Mouse (Mus musculus) MEL (cell line): ENCODE measurements around the gene Znhit6. TPM values are rescaled to one million over a fixed set of nuclear protein-coding genes. Genes with fewer than 3 reads are reported as not detected.

ENCODE experiments used
- DNase-seq: peaks from one replicate; pipeline ENCODE4 v3.0.0; 2011; ENCODE audit warnings: low read depth, low spot score
- H3K27ac ChIP-seq: 2 replicates; pipeline ENCODE4 v1.5.1; 2012; ENCODE audit warnings: low read depth, mild to moderate bottlenecking, control low read depth, low read length, moderate library complexity; ENCODE audit not compliant: control insufficient read depth
- H3K27me3 ChIP-seq, 2 experiments: fragments of 150-350 bp in 1 of 2; sonication (generic) in 1 of 2; 2 replicates each; pipeline ENCODE4 v1.6.1; 2012; ENCODE audit warnings: low read length in 2 of 2, mild to moderate bottlenecking in 2 of 2, improper control_type of control experiment in 1 of 2, moderate library complexity in 1 of 2; ENCODE audit not compliant: insufficient read depth in 2 of 2, control insufficient read depth in 1 of 2
- H3K36me3 ChIP-seq, 2 experiments: 2 replicates each; pipeline ENCODE4 v1.6.1; 2012 to 2014; ENCODE audit warnings: low read length in 2 of 2, improper control_type of control experiment in 1 of 2, inconsistent platforms in 1 of 2, mild to moderate bottlenecking in 1 of 2; ENCODE audit not compliant: insufficient read depth in 2 of 2, control insufficient read depth in 1 of 2
- H3K4me1 ChIP-seq, 2 experiments: fragments of 150-350 bp in 1 of 2; sonication (generic) in 1 of 2; 2 replicates each; pipeline ENCODE4 v1.6.1; 2012; ENCODE audit warnings: low read length in 2 of 2, improper control_type of control experiment in 1 of 2, mild to moderate bottlenecking in 1 of 2; ENCODE audit not compliant: insufficient read depth in 2 of 2, control insufficient read depth in 1 of 2
- H3K4me3 ChIP-seq, 2 experiments: fragments of 150-350 bp in 1 of 2; sonication (generic) in 1 of 2; 2 replicates each; pipeline ENCODE4 v1.5.1; 2012; ENCODE audit warnings: low read depth in 2 of 2, low read length in 2 of 2, mild to moderate bottlenecking in 2 of 2, moderate library complexity in 2 of 2, control low read depth in 1 of 2, improper control_type of control experiment in 1 of 2; ENCODE audit not compliant: control insufficient read depth in 1 of 2, insufficient read depth in 1 of 2
- H3K79me2 ChIP-seq: 2 replicates; pipeline ENCODE4 v1.6.1; 2012; ENCODE audit warnings: mild to moderate bottlenecking, low read length, moderate library complexity; ENCODE audit not compliant: control insufficient read depth, poor library complexity, insufficient read depth
- H3K9ac ChIP-seq: 2 replicates; pipeline ENCODE4 v1.6.1; 2012; ENCODE audit warnings: low read depth, mild to moderate bottlenecking, control low read depth, low read length, moderate library complexity; ENCODE audit not compliant: control insufficient read depth, poor library complexity, severe bottlenecking
- H3K9me3 ChIP-seq: fragments of 150-350 bp; sonication (generic); replicated peaks from 2 replicates; pipeline ENCODE4 v1.6.1; 2012; ENCODE audit warnings: mild to moderate bottlenecking, low read length, improper control_type of control experiment, moderate library complexity; ENCODE audit not compliant: insufficient read depth
- CHD1 ChIP-seq: IDR thresholded peaks from 2 replicates; pipeline ENCODE4 v1.6.1; 2012; ENCODE audit warnings: low read depth, mild to moderate bottlenecking, inconsistent platforms, low read length, improper control_type of control experiment
- CHD2 ChIP-seq: IDR thresholded peaks from 2 replicates; pipeline ENCODE4 v1.6.1; 2011; ENCODE audit warnings: low read length, improper control_type of control experiment
- CTCF ChIP-seq, 3 experiments: IDR thresholded peaks in 2 of 3; conservative IDR thresholded peaks in 1 of 3; 2 replicates each; pipeline ENCODE4 v1.5.1; 2011 to 2012; ENCODE audit warnings: low read length in 3 of 3, low read depth in 2 of 3, mild to moderate bottlenecking in 2 of 3, improper control_type of control experiment in 1 of 3, inconsistent platforms in 1 of 3, mixed read lengths in 1 of 3, moderate library complexity in 1 of 3; ENCODE audit not compliant: control insufficient read depth in 1 of 3, insufficient read depth in 1 of 3, poor library complexity in 1 of 3, severe bottlenecking in 1 of 3
- E2F4 ChIP-seq: IDR thresholded peaks from 2 replicates; pipeline ENCODE4 v1.6.1; 2011; ENCODE audit warnings: low read depth, low read length, improper control_type of control experiment, borderline replicate concordance
- ETS1 ChIP-seq: IDR thresholded peaks from 2 replicates; pipeline ENCODE4 v1.6.1; 2012; ENCODE audit warnings: low read depth, mild to moderate bottlenecking, inconsistent platforms, low read length, improper control_type of control experiment, moderate library complexity
- GABPA ChIP-seq: IDR thresholded peaks from 2 replicates; pipeline ENCODE4 v1.6.1; 2012; ENCODE audit warnings: low read depth, mild to moderate bottlenecking, inconsistent platforms, low read length, improper control_type of control experiment, moderate library complexity
- GATA1 ChIP-seq: IDR thresholded peaks from 2 replicates; pipeline ENCODE4 v1.6.1; 2011; ENCODE audit warnings: low read depth, low read length, improper control_type of control experiment
- JUND ChIP-seq: IDR thresholded peaks from 2 replicates; pipeline ENCODE4 v1.6.1; 2011; ENCODE audit warnings: low read depth, mild to moderate bottlenecking, improper control_type of control experiment, low read length
- MAZ ChIP-seq: IDR thresholded peaks from 2 replicates; pipeline ENCODE4 v1.6.1; 2012; ENCODE audit warnings: low read depth, mild to moderate bottlenecking, inconsistent platforms, low read length, improper control_type of control experiment
- NRF1 ChIP-seq: IDR thresholded peaks from 2 replicates; pipeline ENCODE4 v1.6.1; 2014; ENCODE audit warnings: low read depth, mild to moderate bottlenecking, inconsistent platforms, low read length, improper control_type of control experiment, moderate library complexity; ENCODE audit not compliant: poor library complexity, insufficient read depth, severe bottlenecking
- TAL1 ChIP-seq: IDR thresholded peaks from 2 replicates; pipeline ENCODE4 v1.6.1; 2012; ENCODE audit warnings: mild to moderate bottlenecking, inconsistent platforms, low read length, moderate library complexity, mixed read lengths
- TCF12 ChIP-seq: IDR thresholded peaks from 2 replicates; pipeline ENCODE4 v1.6.1; 2014; ENCODE audit warnings: low read depth, mild to moderate bottlenecking, inconsistent platforms, low read length, improper control_type of control experiment, moderate library complexity
- ZNF384 ChIP-seq: IDR thresholded peaks from 2 replicates; pipeline ENCODE4 v1.6.1; 2012; ENCODE audit warnings: low read depth, mild to moderate bottlenecking, inconsistent platforms, low read length, improper control_type of control experiment
- polyA plus RNA-seq, 2 experiments: library from polyadenylated mRNA; stranded (reverse) in 1 of 2; unstranded in 1 of 2; fragments of >175 nt in 1 of 2; fragments of >200 nt in 1 of 2; gene quantifications; 2 replicates each; pipeline versions ENCODE4 v1.2.1 to v1.2.4; 2012; ENCODE audit warnings: low replicate concordance in 2 of 2, low read depth in 1 of 2; ENCODE audit not compliant: insufficient read length in 2 of 2, insufficient read depth in 1 of 2, missing spikeins in 1 of 2
- total RNA-seq: library from RNA; depleted of rRNA; stranded (reverse); fragments of 300-350 nt; gene quantifications from 2 replicates; pipeline ENCODE4 v1.2.3, GENCODE M21; 2012

Gene Znhit6
- total and polyA plus RNA-seq, 3 experiments = 35.2 to 337 (median 61.4) TPM

DNA sequence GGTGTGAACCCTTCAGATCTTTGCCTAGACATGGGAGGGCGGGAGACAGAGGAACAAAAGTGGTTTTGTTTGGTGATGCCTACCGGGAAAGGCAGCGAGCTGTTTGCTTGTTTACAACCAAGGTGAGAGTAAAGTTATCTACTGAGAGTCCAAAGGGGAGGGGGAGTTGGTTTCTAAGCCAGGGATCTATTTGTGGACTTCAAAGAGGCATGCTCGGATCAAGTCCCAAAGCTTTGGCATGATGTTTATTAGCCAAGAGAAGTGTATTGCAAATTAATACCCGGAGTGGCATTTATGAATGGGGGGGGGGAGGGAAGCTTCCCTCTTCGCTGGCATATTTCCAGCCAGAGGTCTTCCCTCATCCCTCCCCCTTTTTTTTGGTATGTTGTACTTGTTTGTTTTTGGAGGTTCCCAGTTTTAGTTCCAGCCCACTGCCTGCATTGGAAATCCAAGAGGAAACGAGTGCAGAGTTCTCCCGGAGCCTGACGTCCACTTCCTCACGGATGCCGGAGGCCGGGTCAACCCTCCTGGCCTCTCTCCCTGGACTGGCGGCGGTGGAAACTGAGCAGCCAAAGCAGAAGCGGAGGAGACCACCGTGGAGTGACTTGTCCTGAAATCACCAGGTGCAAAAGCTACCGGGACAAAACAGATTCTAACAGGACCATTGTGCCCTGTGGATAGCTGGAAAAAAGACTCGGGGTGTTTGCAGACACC is 74.5 kb downstream of the Znhit6 start:
- Histone ChIP-seq H3K27me3 (no peaks in the 10 kb centered on the region; a peak in 1 of 4 replicates), H3K9ac (no peak overlapping the region), H3K36me3 (no peaks in the 10 kb centered on the region), H3K79me2 (no peaks in the 10 kb centered on the region), H3K4me1 (no peaks in the 10 kb centered on the region), H3K27ac (no peak overlapping the region), H3K4me3 (no peak overlapping the region), H3K9me3 (no peaks in the 10 kb centered on the region)
- DNase-seq = no peak
- no peak for TF ChIP-seq MAZ

DNA sequence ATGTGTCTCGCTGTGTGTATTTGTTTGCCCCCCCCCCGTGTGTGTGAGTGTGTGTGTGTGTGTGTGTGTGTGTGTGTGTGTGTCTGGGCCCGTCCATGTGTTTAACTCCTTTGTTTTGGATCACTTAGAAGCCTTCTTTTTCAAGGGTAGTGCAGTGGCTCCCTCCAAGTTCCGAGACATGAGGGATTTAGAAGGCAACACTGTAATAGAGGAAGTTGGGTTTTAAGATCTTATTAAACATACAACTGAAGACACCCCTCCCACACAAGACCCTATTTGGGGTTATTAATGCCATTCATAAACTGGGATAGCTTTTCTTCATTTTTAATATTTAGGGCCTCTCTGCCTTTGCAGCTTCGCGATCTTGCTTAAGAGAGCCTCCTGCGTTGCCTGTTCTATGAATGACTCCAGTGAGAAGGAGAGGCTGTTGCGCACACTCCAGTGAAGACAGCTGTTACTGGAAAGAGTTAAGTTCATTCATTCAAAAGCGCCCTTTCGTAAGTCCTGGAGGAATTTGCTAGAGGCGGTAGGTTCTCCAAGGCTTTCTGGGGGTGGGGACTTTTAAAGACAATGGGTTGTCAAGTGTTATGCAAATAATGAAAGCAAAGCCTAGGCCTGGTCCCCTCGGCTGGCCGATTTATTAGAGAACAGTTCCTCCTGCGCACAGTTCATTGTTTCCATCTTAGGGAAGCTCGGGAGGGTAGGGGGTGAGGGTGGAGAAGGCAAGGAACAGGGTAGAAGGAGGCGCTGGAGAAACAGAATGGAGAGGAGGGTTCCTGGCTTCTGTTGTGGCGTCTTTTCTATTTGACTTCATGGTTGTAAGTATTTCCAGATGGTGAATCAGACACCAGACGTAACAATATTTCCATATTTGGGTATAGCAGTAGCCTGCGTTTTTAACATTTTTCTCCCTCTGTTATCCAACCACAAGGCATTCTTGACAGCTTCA is 75.3 kb downstream of the Znhit6 start:
- no peaks in the 10 kb centered on the region; a peak in 1 of 4 replicates for H3K27me3 ChIP-seq
- no peaks in the 10 kb centered on the region for H3K9me3 ChIP-seq
- H3K4me3 ChIP-seq = no peak overlapping the region
- H3K79me2 ChIP-seq = no peaks in the 10 kb centered on the region
- H3K4me1 ChIP-seq = no peaks in the 10 kb centered on the region
- H3K9ac ChIP-seq = no peak overlapping the region
- no peak for DNase-seq
- no peaks in the 10 kb centered on the region for H3K36me3 ChIP-seq
- TF ChIP-seq E2F4 = no peak
- no peak for TF ChIP-seq NRF1
- no peak for TF ChIP-seq ZNF384
- TF ChIP-seq GATA1 = no peak
- no peak for TF ChIP-seq CHD1
- no peak for TF ChIP-seq TAL1
- TF ChIP-seq CHD2 = no peak
- TF ChIP-seq CTCF (IDR thresholded peaks at IDR 0.05 in 2 of 3, conservative IDR thresholded peaks at IDR 0.05 in 1 of 3; ENCODE audit: control insufficient read depth in 1 of 3, insufficient read depth in 1 of 3, low read depth in 2 of 3, low read length in 3 of 3, poor library complexity in 1 of 3, severe bottlenecking in 1 of 3) = no peak
- TF ChIP-seq ETS1 = no peak
- no peak for TF ChIP-seq TCF12
- TF ChIP-seq JUND = no peak
- TF ChIP-seq GABPA = no peak
- H3K27ac ChIP-seq = no peak overlapping the region
